Mouse (Mus musculus) MEL (cell line): ENCODE results near the gene Ndufs4. TPM values are rescaled to one million over a fixed set of nuclear protein-coding genes. Genes with fewer than 3 reads are reported as not detected.

Experiments
- DNase-seq: peaks from one replicate; pipeline ENCODE4 v3.0.0; 2011; ENCODE audit warnings: low read depth, low spot score
- H3K27ac ChIP-seq: 2 replicates; pipeline ENCODE4 v1.5.1; 2012; ENCODE audit warnings: low read depth, mild to moderate bottlenecking, control low read depth, low read length, moderate library complexity; ENCODE audit not compliant: control insufficient read depth
- H3K27me3 ChIP-seq, 2 experiments: fragments of 150-350 bp in 1 of 2; sonication (generic) in 1 of 2; 2 replicates each; pipeline ENCODE4 v1.6.1; 2012; ENCODE audit warnings: low read length in 2 of 2, mild to moderate bottlenecking in 2 of 2, improper control_type of control experiment in 1 of 2, moderate library complexity in 1 of 2; ENCODE audit not compliant: insufficient read depth in 2 of 2, control insufficient read depth in 1 of 2
- H3K36me3 ChIP-seq, 2 experiments: 2 replicates each; pipeline ENCODE4 v1.6.1; 2012 to 2014; ENCODE audit warnings: low read length in 2 of 2, improper control_type of control experiment in 1 of 2, inconsistent platforms in 1 of 2, mild to moderate bottlenecking in 1 of 2; ENCODE audit not compliant: insufficient read depth in 2 of 2, control insufficient read depth in 1 of 2
- H3K4me1 ChIP-seq, 2 experiments: fragments of 150-350 bp in 1 of 2; sonication (generic) in 1 of 2; 2 replicates each; pipeline ENCODE4 v1.6.1; 2012; ENCODE audit warnings: low read length in 2 of 2, improper control_type of control experiment in 1 of 2, mild to moderate bottlenecking in 1 of 2; ENCODE audit not compliant: insufficient read depth in 2 of 2, control insufficient read depth in 1 of 2
- H3K4me3 ChIP-seq, 2 experiments: fragments of 150-350 bp in 1 of 2; sonication (generic) in 1 of 2; 2 replicates each; pipeline ENCODE4 v1.5.1; 2012; ENCODE audit warnings: low read depth in 2 of 2, low read length in 2 of 2, mild to moderate bottlenecking in 2 of 2, moderate library complexity in 2 of 2, control low read depth in 1 of 2, improper control_type of control experiment in 1 of 2; ENCODE audit not compliant: control insufficient read depth in 1 of 2, insufficient read depth in 1 of 2
- H3K79me2 ChIP-seq: 2 replicates; pipeline ENCODE4 v1.6.1; 2012; ENCODE audit warnings: mild to moderate bottlenecking, low read length, moderate library complexity; ENCODE audit not compliant: control insufficient read depth, poor library complexity, insufficient read depth
- H3K9ac ChIP-seq: 2 replicates; pipeline ENCODE4 v1.6.1; 2012; ENCODE audit warnings: low read depth, mild to moderate bottlenecking, control low read depth, low read length, moderate library complexity; ENCODE audit not compliant: control insufficient read depth, poor library complexity, severe bottlenecking
- H3K9me3 ChIP-seq: fragments of 150-350 bp; sonication (generic); replicated peaks from 2 replicates; pipeline ENCODE4 v1.6.1; 2012; ENCODE audit warnings: mild to moderate bottlenecking, low read length, improper control_type of control experiment, moderate library complexity; ENCODE audit not compliant: insufficient read depth
- BHLHE40 ChIP-seq: IDR thresholded peaks from 2 replicates; pipeline ENCODE4 v1.6.1; 2012; ENCODE audit warnings: low read depth, mild to moderate bottlenecking, inconsistent platforms, low read length, improper control_type of control experiment, borderline replicate concordance
- CHD2 ChIP-seq: IDR thresholded peaks from 2 replicates; pipeline ENCODE4 v1.6.1; 2011; ENCODE audit warnings: low read length, improper control_type of control experiment
- ELF1 ChIP-seq: IDR thresholded peaks from 2 replicates; pipeline ENCODE4 v1.6.1; 2014; ENCODE audit warnings: low read depth, mild to moderate bottlenecking, inconsistent platforms, low read length, improper control_type of control experiment, moderate library complexity
- ETS1 ChIP-seq: IDR thresholded peaks from 2 replicates; pipeline ENCODE4 v1.6.1; 2012; ENCODE audit warnings: low read depth, mild to moderate bottlenecking, inconsistent platforms, low read length, improper control_type of control experiment, moderate library complexity
- GATA1 ChIP-seq: IDR thresholded peaks from 2 replicates; pipeline ENCODE4 v1.6.1; 2011; ENCODE audit warnings: low read depth, low read length, improper control_type of control experiment
- HCFC1 ChIP-seq: IDR thresholded peaks from 2 replicates; pipeline ENCODE4 v1.6.1; 2012; ENCODE audit warnings: low read depth, mild to moderate bottlenecking, inconsistent platforms, low read length, improper control_type of control experiment, moderate library complexity
- JUND ChIP-seq: IDR thresholded peaks from 2 replicates; pipeline ENCODE4 v1.6.1; 2011; ENCODE audit warnings: low read depth, mild to moderate bottlenecking, improper control_type of control experiment, low read length
- KAT2A ChIP-seq: conservative IDR thresholded peaks from 2 replicates; pipeline ENCODE4 v1.6.1; 2012; ENCODE audit warnings: low read depth, low read length, improper control_type of control experiment, inconsistent platforms
- MAX ChIP-seq: IDR thresholded peaks from 2 replicates; pipeline ENCODE4 v1.6.1; 2011; ENCODE audit warnings: low read length, improper control_type of control experiment
- MAZ ChIP-seq: IDR thresholded peaks from 2 replicates; pipeline ENCODE4 v1.6.1; 2012; ENCODE audit warnings: low read depth, mild to moderate bottlenecking, inconsistent platforms, low read length, improper control_type of control experiment
- MEF2A ChIP-seq: IDR thresholded peaks from 2 replicates; pipeline ENCODE4 v1.6.1; 2014; ENCODE audit warnings: low read depth, mild to moderate bottlenecking, inconsistent platforms, low read length, improper control_type of control experiment; ENCODE audit not compliant: poor library complexity, insufficient replicate concordance, severe bottlenecking; ENCODE audit errors: extremely low read depth
- MXI1 ChIP-seq: IDR thresholded peaks from 2 replicates; pipeline ENCODE4 v1.6.1; 2011; ENCODE audit warnings: mild to moderate bottlenecking, low read depth, low read length, improper control_type of control experiment
- MYB ChIP-seq: IDR thresholded peaks from 2 replicates; pipeline ENCODE4 v1.6.1; 2011; ENCODE audit warnings: mild to moderate bottlenecking, low read depth, low read length, improper control_type of control experiment
- MYC ChIP-seq: IDR thresholded peaks from 2 replicates; pipeline ENCODE4 v1.6.1; 2011; ENCODE audit warnings: low read depth, mild to moderate bottlenecking, low read length, improper control_type of control experiment, moderate library complexity
- POLR2AphosphoS2 ChIP-seq: IDR thresholded peaks from 2 replicates; pipeline ENCODE4 v1.6.1; 2011; ENCODE audit warnings: low read length, improper control_type of control experiment
- RCOR1 ChIP-seq: IDR thresholded peaks from 2 replicates; pipeline ENCODE4 v1.6.1; 2012; ENCODE audit warnings: low read depth, mild to moderate bottlenecking, inconsistent platforms, low read length, improper control_type of control experiment
- SIN3A ChIP-seq: IDR thresholded peaks from 2 replicates; pipeline ENCODE4 v1.6.1; 2012; ENCODE audit warnings: low read length, improper control_type of control experiment, inconsistent platforms
- SMC3 ChIP-seq: IDR thresholded peaks from 2 replicates; pipeline ENCODE4 v1.6.1; 2011; ENCODE audit warnings: low read depth, low read length, improper control_type of control experiment
- TBP ChIP-seq: IDR thresholded peaks from 2 replicates; pipeline ENCODE4 v1.8.0; 2011; ENCODE audit warnings: low read depth, low read length, improper control_type of control experiment
- USF1 ChIP-seq: IDR thresholded peaks from 2 replicates; pipeline ENCODE4 v1.6.1; 2014; ENCODE audit warnings: low read depth, mild to moderate bottlenecking, inconsistent platforms, low read length, improper control_type of control experiment, moderate library complexity
- USF2 ChIP-seq, 2 experiments: IDR thresholded peaks; 2 replicates each; pipeline ENCODE4 v1.6.1; 2011 to 2012; ENCODE audit warnings: improper control_type of control experiment in 2 of 2, low read length in 2 of 2, borderline replicate concordance in 1 of 2, inconsistent platforms in 1 of 2, low read depth in 1 of 2, mild to moderate bottlenecking in 1 of 2; ENCODE audit not compliant: insufficient read depth in 1 of 2
- ZKSCAN1 ChIP-seq: IDR thresholded peaks from 2 replicates; pipeline ENCODE4 v1.6.1; 2012; ENCODE audit warnings: low read depth, mild to moderate bottlenecking, inconsistent platforms, low read length, improper control_type of control experiment, moderate library complexity
- ZMIZ1 ChIP-seq: IDR thresholded peaks from 2 replicates; pipeline ENCODE4 v1.6.1; 2012; ENCODE audit warnings: low read depth, mild to moderate bottlenecking, inconsistent platforms, low read length, improper control_type of control experiment, moderate library complexity
- ZNF384 ChIP-seq: IDR thresholded peaks from 2 replicates; pipeline ENCODE4 v1.6.1; 2012; ENCODE audit warnings: low read depth, mild to moderate bottlenecking, inconsistent platforms, low read length, improper control_type of control experiment
- polyA plus RNA-seq, 2 experiments: library from polyadenylated mRNA; stranded (reverse) in 1 of 2; unstranded in 1 of 2; fragments of >175 nt in 1 of 2; fragments of >200 nt in 1 of 2; gene quantifications; 2 replicates each; pipeline versions ENCODE4 v1.2.1 to v1.2.4; 2012; ENCODE audit warnings: low replicate concordance in 2 of 2, low read depth in 1 of 2; ENCODE audit not compliant: insufficient read length in 2 of 2, insufficient read depth in 1 of 2, missing spikeins in 1 of 2
- total RNA-seq: library from RNA; depleted of rRNA; stranded (reverse); fragments of 300-350 nt; gene quantifications from 2 replicates; pipeline ENCODE4 v1.2.3, GENCODE M21; 2012

The Ndufs4 gene
- total and polyA plus RNA-seq, 3 experiments, result 76.8 to 176 TPM; not detected in 1

DNA sequence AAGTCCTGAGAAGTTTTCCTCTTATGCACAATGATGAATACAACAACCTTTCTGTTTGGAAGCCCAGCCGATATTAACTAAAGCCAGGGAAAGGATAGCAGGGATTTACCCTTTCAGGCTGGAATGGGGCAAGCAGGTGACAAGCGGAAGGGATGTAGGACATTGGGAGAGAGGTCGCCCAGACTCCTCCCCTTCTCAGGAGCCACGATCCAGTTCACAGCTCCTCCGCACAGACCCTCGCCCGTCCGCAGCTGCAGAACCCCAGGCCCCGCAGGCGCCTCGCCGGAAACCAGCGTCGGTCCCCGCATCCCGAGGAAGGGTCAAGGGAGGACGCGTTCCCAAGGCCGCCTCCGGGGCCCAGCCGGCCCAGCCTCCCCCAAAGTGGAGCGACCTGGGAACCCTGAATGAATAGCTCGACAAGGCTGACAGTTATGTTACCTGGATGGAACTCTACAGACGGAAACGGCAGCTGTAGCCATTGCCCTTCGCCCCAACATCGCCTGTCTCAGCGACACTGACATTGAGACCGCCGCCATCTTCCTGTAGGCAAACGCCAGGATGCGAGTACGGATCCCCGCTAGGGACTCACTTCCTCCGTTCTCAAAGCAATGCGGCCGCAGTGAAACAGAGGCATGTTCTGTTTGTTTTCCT is 412 bp downstream of the Ndufs4 start (continued):
- TF ChIP-seq HCFC1, result peak; percentile 88
- peak; percentile 48; the same call in 1 of the 2 replicates for TF ChIP-seq POLR2AphosphoS2
- peak; percentile 22 for TF ChIP-seq ETS1
- no peak for TF ChIP-seq JUND
- TF ChIP-seq MYB, result no peak
- TF ChIP-seq RCOR1, result peak; percentile 23; the same call in 1 of the 2 replicates
- no peak for TF ChIP-seq MEF2A
- peak; percentile 80 for TF ChIP-seq TBP
- peak; percentile 87 for TF ChIP-seq SIN3A

GRCm38 (mm10) chr13:114387074-114387487 is 977 bp downstream of the Ndufs4 start:
- H3K27ac ChIP-seq, result peak overlapping the region; percentile 81
- H3K9me3 ChIP-seq, result no peaks in the 10 kb centered on the region
- peaks cover 3 to 5% of the 10 kb centered on the region in 2 experiments for H3K4me1 ChIP-seq
- peak overlapping the region; percentile 93 to 99 for H3K4me3 ChIP-seq
- H3K9ac ChIP-seq, result peak overlapping the region; percentile 97
- H3K27me3 ChIP-seq, result peaks cover under 1 to 2% of the 10 kb centered on the region in 2 experiments; a peak in 2 of 4 replicates
- H3K79me2 ChIP-seq, result peaks cover 15% of the 10 kb centered on the region
- TF ChIP-seq SMC3 (no peak), USF1 (no peak), ZKSCAN1 (no peak), MXI1 (peak; percentile 25; the same call in 1 of the 2 replicates), USF2 (IDR thresholded peaks at IDR 0.05; ENCODE audit: borderline replicate concordance in 1 of 2, insufficient read depth in 1 of 2, low read depth in 1 of 2, low read length in 2 of 2) (no peak), CHD2 (no peak), TBP (no peak), MYC (no peak), ZMIZ1 (no peak), MEF2A (no peak), MAZ (peak; percentile 60; the same call in 1 of the 2 replicates), ZNF384 (no peak), GATA1 (no peak), BHLHE40 (no peak), KAT2A (no peak), ELF1 (no peak), MAX (no peak)
- DNase-seq, result peak; percentile 52
- peaks cover 0 to 6% of the 10 kb centered on the region in 2 experiments; a peak in 3 of 4 replicates for H3K36me3 ChIP-seq
